Mouse (Mus musculus) lung, embryonic 15.5 days (tissue): ENCODE data around the gene Tspyl3. TPM values are rescaled to one million over a fixed set of nuclear protein-coding genes. Genes with fewer than 3 reads are reported as not detected.

ENCODE experiments used
- polyA plus RNA-seq: library from polyadenylated mRNA; unstranded; fragments of >200 nt; fragmentation: Nextera tagmentation; extraction: Ambion mirVana; gene quantifications from 2 replicates; pipeline ENCODE4 v1.2.1, GENCODE M21; 2015

The Tspyl3 gene
- polyA plus RNA-seq, 1 experiment from 2014 or later: 8.9 TPM

Other genes with a start within 250 kb of the Tspyl3 start
- gene Pdrg1, start 210.0 kb downstream of the Tspyl3 start, polyA plus RNA-seq: 106 and 117 TPM in 2 replicates
- not detected in 2 replicates for gene Xkr7, start 193.6 kb downstream of the Tspyl3 start, polyA plus RNA-seq
- gene Ccm2l, start 159.5 kb downstream of the Tspyl3 start, polyA plus RNA-seq: 5.3 TPM in 2 replicates
- gene Hck, start 117.0 kb downstream of the Tspyl3 start, polyA plus RNA-seq: 4.4 and 4.7 TPM in 2 replicates
- gene Tm9sf4, start 64.1 kb downstream of the Tspyl3 start, polyA plus RNA-seq: 77.0 and 79.1 TPM in 2 replicates
- gene Plagl2, start 16.0 kb upstream of the Tspyl3 start, polyA plus RNA-seq: 12.9 and 13.0 TPM in 2 replicates
- 5.8 and 6.1 TPM in 2 replicates for gene Pofut1, start 16.1 kb upstream of the Tspyl3 start, polyA plus RNA-seq
- gene Kif3b, start 66.0 kb upstream of the Tspyl3 start, polyA plus RNA-seq: 6.2 and 7.3 TPM in 2 replicates
- gene Asxl1, start 120.4 kb upstream of the Tspyl3 start, polyA plus RNA-seq: 15.9 and 16.3 TPM in 2 replicates